Mouse (Mus musculus) heart, adult 2 months (tissue): ENCODE measurements around the gene Erbb3.

Source experiments
- CTCF ChIP-seq: fragments of 200-600 bp; IDR thresholded peaks from 2 replicates; pipeline ENCODE4 v1.8.1; 2022; ENCODE audit warnings: antibody characterized with exemption, mild to moderate bottlenecking, moderate library complexity
- EP300 ChIP-seq: fragments of 200-500 bp; IDR thresholded peaks from 2 replicates; pipeline ENCODE4 v1.6.1; 2011; ENCODE audit warnings: low read depth, low read length, control low read depth; ENCODE audit not compliant: insufficient read depth
- POLR2A ChIP-seq: fragments of 200-500 bp; IDR thresholded peaks from 2 replicates; pipeline ENCODE4 v1.6.1; 2011; ENCODE audit warnings: mild to moderate bottlenecking, low read depth, low read length, control low read depth; ENCODE audit not compliant: insufficient read depth

DNA sequence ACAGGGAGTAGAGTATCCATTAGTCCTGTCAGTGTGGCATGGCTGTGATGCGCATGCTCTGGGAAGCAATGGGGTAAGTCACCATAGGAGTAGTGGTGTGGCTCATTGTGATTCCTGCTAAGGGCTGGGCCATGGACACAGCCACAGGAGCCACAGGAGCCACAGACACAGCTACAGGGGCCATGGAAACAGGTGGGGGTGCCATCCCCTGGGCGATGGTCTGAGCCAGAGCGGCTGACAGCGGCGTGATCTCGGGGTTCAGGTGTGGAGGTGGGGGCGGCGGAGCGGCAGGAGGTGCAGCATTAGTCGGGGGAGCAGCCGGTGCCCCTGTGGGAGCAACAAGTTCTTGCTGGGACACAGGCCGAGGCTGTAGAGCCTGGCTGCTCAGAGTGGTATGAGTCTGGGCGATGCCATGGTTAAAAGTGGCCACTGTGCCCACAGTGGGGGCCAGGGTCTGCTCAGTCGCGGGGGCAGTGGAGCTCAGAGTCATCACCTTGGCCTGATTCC is 45.2 kb downstream of the Erbb3 start:
- no peak for TF ChIP-seq EP300
- no peak for TF ChIP-seq POLR2A
- TF ChIP-seq CTCF: no peak
